Mouse (Mus musculus): ENCODE measurements around the gene Elfn1. TPM values are rescaled to one million over a fixed set of nuclear protein-coding genes. Genes with fewer than 3 reads are reported as not detected.
A peak's percentile ranks its signal among the peaks of the same experiment; 100 is the strongest.

Elfn1 gene
- polyA plus RNA-seq, 1 experiment, result not detected

GRCm38 (mm10) chr5:139964391-139964790, 56.6 kb downstream of the Elfn1 start:
- TF ChIP-seq CTCF (IDR thresholded peaks at IDR 0.05; ENCODE audit: control insufficient read depth, insufficient read depth, low read length), result no peak
- TF ChIP-seq POLR2A (IDR thresholded peaks at IDR 0.05; ENCODE audit: borderline replicate concordance, control insufficient read depth, low read depth, low read length), result no peak

DNA sequence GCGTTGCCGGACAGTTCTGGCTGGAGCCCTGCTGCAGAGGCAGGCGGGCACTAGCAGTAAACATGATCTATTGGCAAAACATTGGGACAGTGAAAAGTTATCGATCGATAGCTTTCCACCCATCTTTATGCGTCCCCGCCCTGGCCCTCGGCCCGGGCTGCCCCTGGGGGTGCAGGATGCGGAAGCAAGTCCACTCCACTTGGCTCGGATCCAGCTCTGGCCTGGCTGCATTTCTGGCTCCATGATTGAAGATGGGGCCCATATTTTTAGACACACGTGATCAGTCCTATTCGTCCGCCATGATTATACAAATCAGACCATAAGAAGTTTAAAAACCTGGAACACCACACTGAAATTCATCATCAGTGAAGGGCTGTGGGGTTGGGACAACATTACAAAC, 57.9 kb downstream of the Elfn1 start:
- Histone ChIP-seq H3K4me1 (ENCODE audit: control insufficient read depth, insufficient read depth, low read length) (no peaks in the 10 kb centered on the region), H3K4me3 (replicated peaks; ENCODE audit: control insufficient read depth, low read depth, low read length) (no peak overlapping the region), H3K27ac (ENCODE audit: control insufficient read depth, insufficient read depth, low read depth, low read length, poor library complexity) (no peak overlapping the region)
- WGBS, result 90% methylated on average over 14 of the region's 14 CpGs
- TF ChIP-seq CTCF (IDR thresholded peaks at IDR 0.05; ENCODE audit: control insufficient read depth, insufficient read depth, low read length), result no peak
- TF ChIP-seq POLR2A (IDR thresholded peaks at IDR 0.05; ENCODE audit: borderline replicate concordance, control insufficient read depth, low read depth, low read length), result no peak

More at GRCm38 (mm10) chr5:139964391-139964790, 56.6 kb downstream of the Elfn1 start:
- H3K4me3 ChIP-seq (replicated peaks; ENCODE audit: control insufficient read depth, low read depth, low read length), result no peak overlapping the region
- H3K27ac ChIP-seq (ENCODE audit: control insufficient read depth, insufficient read depth, low read depth, low read length, poor library complexity), result no peak overlapping the region
- no peaks in the 10 kb centered on the region for H3K4me1 ChIP-seq (ENCODE audit: control insufficient read depth, insufficient read depth, low read length)
- 72% methylated on average over 5 of the region's 5 CpGs for WGBS

GRCm38 (mm10) chr5:139969151-139969948, 61.6 kb downstream of the Elfn1 start:
- TF ChIP-seq CTCF (IDR thresholded peaks at IDR 0.05; ENCODE audit: control insufficient read depth, insufficient read depth, low read length) (no peak), POLR2A (IDR thresholded peaks at IDR 0.05; ENCODE audit: borderline replicate concordance, control insufficient read depth, low read depth, low read length) (no peak)
- WGBS, result 75% methylated on average over 14 of the region's 14 CpGs
- H3K4me1 ChIP-seq (ENCODE audit: control insufficient read depth, insufficient read depth, low read length), result no peaks in the 10 kb centered on the region
- no peak overlapping the region for H3K4me3 ChIP-seq (replicated peaks; ENCODE audit: control insufficient read depth, low read depth, low read length)
- H3K27ac ChIP-seq (ENCODE audit: control insufficient read depth, insufficient read depth, low read depth, low read length, poor library complexity), result no peak overlapping the region

GRCm38 (mm10) chr5:139970186-139970631, 62.5 kb downstream of the Elfn1 start:
- TF ChIP-seq POLR2A (IDR thresholded peaks at IDR 0.05; ENCODE audit: borderline replicate concordance, control insufficient read depth, low read depth, low read length), result no peak
- TF ChIP-seq CTCF (IDR thresholded peaks at IDR 0.05; ENCODE audit: control insufficient read depth, insufficient read depth, low read length), result peak; percentile 11; the same call in 1 of the 2 replicates
- H3K27ac ChIP-seq (ENCODE audit: control insufficient read depth, insufficient read depth, low read depth, low read length, poor library complexity), result no peak overlapping the region
- WGBS, result 10% methylated on average over 12 of the region's 12 CpGs
- H3K4me3 ChIP-seq (replicated peaks; ENCODE audit: control insufficient read depth, low read depth, low read length), result no peak overlapping the region
- no peaks in the 10 kb centered on the region for H3K4me1 ChIP-seq (ENCODE audit: control insufficient read depth, insufficient read depth, low read length)

DNA sequence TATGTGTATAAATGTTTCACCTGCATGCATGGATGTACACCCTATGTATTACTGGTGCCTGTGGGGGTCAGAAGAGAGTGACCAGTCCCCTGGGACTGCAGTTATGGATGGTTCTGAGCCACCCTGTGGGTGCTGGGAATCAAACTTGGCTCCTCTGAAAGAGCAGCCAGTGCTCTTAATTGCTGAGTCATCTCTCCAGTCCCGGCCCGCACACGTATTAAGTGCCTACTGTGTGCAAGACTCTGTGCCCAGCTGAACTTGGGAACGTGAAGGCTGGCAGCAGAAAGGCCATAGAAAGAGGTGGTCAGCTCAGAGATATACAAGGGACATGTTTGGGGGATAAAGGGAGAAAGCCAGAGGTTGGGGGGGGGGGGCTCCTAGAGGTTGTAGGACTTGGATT, 68.8 kb downstream of the Elfn1 start:
- TF ChIP-seq POLR2A (IDR thresholded peaks at IDR 0.05; ENCODE audit: borderline replicate concordance, control insufficient read depth, low read depth, low read length) (no peak), CTCF (IDR thresholded peaks at IDR 0.05; ENCODE audit: control insufficient read depth, insufficient read depth, low read length) (no peak)
- 60% methylated on average over 4 of the region's 4 CpGs for WGBS

DNA sequence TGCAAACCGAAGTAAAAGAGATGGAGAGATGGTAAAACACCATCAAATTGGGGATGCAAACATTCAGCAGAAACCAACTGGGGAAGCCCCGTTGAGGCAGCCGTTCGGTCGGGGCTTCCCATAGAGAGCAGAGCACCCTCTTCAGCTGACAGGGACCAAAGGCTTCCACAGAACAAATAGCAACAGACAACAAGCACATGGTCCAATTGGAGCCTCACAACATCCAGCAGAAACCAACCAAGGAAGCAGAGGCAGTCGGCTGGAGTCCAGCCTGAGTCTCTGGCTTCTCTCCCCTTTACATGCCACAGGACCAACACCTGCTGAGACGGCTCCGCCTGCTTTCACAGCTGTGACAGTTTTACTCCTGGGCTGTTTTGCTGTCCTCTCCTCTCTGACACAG, 69.7 kb downstream of the Elfn1 start:
- TF ChIP-seq CTCF (IDR thresholded peaks at IDR 0.05; ENCODE audit: control insufficient read depth, insufficient read depth, low read length) (no peak), POLR2A (IDR thresholded peaks at IDR 0.05; ENCODE audit: borderline replicate concordance, control insufficient read depth, low read depth, low read length) (no peak)
- WGBS, result 35% methylated on average over 8 of the region's 8 CpGs
- H3K4me3 ChIP-seq (replicated peaks; ENCODE audit: control insufficient read depth, low read depth, low read length), result no peak overlapping the region

More for the DNA sequence above, 68.8 kb downstream of the Elfn1 start:
- no peak overlapping the region for H3K27ac ChIP-seq (ENCODE audit: control insufficient read depth, insufficient read depth, low read depth, low read length, poor library complexity)
- no peak overlapping the region for H3K4me3 ChIP-seq (replicated peaks; ENCODE audit: control insufficient read depth, low read depth, low read length)
- no peaks in the 10 kb centered on the region for H3K4me1 ChIP-seq (ENCODE audit: control insufficient read depth, insufficient read depth, low read length)

DNA sequence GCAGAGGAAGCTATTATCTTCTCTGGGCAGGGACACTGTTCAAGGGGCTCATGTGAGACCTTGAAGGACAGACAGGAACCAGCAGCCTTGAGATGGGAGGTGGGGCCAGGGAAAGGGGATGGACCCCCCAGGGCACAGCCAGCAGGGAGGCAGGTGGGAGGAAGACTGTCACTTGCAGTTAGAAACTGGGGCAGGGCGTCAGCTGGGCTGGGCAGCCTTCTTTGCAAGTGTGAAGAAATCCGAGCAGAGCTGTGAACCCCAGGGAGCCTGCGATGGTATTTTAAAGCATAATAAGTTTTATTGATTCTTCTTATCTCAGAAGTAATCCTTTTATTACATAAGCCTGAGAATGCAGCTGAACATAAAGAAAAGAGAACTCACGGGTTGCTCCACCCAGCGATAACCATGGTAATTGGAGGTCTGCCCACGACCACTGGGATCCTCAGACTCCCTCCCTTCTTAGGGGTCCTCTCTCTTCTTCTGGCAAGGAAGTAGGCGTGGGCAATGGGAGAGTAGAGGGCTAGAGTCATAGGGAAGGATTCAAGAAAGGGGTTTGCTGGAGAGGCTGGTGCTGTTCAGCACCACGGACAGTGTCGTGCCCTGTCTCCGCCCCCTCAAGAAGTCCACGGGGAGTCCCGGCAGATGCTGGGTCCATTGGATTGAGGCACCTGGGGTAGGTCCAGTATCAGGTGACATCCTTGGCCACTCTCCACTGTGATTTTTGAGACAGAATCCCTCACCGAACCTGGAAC, 71.0 kb downstream of the Elfn1 start:
- Histone ChIP-seq H3K4me1 (ENCODE audit: control insufficient read depth, insufficient read depth, low read length) (no peaks in the 10 kb centered on the region), H3K4me3 (replicated peaks; ENCODE audit: control insufficient read depth, low read depth, low read length) (no peak overlapping the region), H3K27ac (ENCODE audit: control insufficient read depth, insufficient read depth, low read depth, low read length, poor library complexity) (no peak overlapping the region)
- 9% methylated on average over 13 of the region's 13 CpGs for WGBS
- no peak for TF ChIP-seq POLR2A (IDR thresholded peaks at IDR 0.05; ENCODE audit: borderline replicate concordance, control insufficient read depth, low read depth, low read length)
- no peak for TF ChIP-seq CTCF (IDR thresholded peaks at IDR 0.05; ENCODE audit: control insufficient read depth, insufficient read depth, low read length)

More for the DNA sequence above, 69.7 kb downstream of the Elfn1 start:
- Histone ChIP-seq H3K27ac (ENCODE audit: control insufficient read depth, insufficient read depth, low read depth, low read length, poor library complexity) (no peak overlapping the region), H3K4me1 (ENCODE audit: control insufficient read depth, insufficient read depth, low read length) (no peaks in the 10 kb centered on the region)

DNA sequence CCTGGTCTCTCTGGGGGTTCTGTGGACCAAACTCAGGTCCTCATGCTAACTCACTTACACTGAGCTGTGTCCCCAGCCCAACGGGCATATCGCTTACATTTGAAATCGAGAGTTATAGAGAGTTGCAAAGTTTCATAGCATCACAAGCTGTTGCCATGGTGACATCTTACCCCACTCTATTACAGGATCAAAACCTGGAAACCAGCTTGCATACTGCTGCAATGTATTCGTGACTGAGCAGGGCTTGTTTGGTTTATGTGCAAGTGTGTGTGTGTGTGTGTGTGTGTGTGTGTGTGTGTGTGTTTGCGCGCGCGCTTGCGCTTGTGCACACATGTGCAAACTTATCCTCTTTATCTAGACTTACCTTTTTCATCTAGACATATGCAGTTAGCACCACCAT, 71.6 kb downstream of the Elfn1 start:
- Histone ChIP-seq H3K27ac (ENCODE audit: control insufficient read depth, insufficient read depth, low read depth, low read length, poor library complexity) (no peak overlapping the region), H3K4me1 (ENCODE audit: control insufficient read depth, insufficient read depth, low read length) (no peaks in the 10 kb centered on the region), H3K4me3 (replicated peaks; ENCODE audit: control insufficient read depth, low read depth, low read length) (no peak overlapping the region)
- 80% methylated on average over 9 of the region's 9 CpGs for WGBS
- TF ChIP-seq POLR2A (IDR thresholded peaks at IDR 0.05; ENCODE audit: borderline replicate concordance, control insufficient read depth, low read depth, low read length), result no peak
- no peak for TF ChIP-seq CTCF (IDR thresholded peaks at IDR 0.05; ENCODE audit: control insufficient read depth, insufficient read depth, low read length)

Data from bone marrow, adult 2 months (tissue).